Mouse (Mus musculus): ENCODE measurements around the gene Arpc1a.

Gene Arpc1a

DNA sequence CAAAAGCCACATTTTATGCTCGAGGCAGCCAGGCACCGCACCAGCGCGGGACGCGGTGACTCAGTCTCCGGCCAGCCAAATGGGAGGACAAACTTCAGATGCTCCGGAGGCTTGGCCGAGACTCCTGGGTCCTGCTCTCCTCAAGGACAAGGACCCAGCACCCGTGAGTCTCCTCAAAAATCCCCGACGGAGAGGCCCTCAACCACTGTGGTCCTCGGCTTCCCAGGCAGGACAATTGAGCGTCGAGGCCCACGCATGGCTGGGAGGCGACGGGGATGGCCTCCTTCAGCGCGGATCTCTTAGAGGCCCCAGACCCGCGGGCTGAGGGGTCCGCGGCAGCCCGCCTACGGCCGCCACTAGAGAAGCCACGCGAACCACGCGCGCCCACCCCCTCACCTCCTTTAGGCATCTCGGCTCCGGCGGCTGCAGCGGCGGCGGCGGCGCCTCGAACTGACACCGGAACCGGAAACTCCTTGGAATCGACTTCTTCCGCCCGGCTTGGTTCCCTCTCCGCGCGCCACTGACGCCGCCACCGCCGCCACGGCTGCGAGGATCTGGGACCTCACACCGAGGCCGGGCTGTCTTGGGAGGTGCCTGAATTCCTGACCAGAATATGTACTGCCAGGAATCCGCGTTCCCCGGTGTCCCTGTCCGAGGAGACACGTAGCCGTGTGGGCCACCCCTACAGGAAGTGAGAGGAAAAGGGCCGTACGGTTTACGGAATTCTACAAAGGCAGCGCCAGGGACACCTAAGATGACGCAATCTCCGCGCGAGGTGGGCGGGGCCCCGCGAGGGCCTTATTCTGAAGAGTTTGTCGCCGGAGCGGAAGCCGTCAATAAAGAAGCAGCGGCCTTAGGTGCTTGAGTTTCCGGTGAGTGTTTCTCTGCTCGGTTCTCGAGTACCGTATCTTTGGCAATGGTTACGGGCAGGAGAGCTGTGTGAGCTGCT is 56.2 kb downstream of the Arpc1a start, which contains the start of the genes Pdap1 and Bud31:
Pdap1 (minus strand) TSS at position 668 of the 949 bp plus-strand sequence.
Bud31 (plus strand) TSS at position 792 of the 949 bp plus-strand sequence.
- WGBS: under 1% methylated on average over 84 of the region's 84 CpGs

- under 1% methylated on average over 18 of the region's 18 CpGs for WGBS
Observed at GRCm38 (mm10) chr5:145140611-145141010, 57.0 kb downstream of the Arpc1a start.

DNA sequence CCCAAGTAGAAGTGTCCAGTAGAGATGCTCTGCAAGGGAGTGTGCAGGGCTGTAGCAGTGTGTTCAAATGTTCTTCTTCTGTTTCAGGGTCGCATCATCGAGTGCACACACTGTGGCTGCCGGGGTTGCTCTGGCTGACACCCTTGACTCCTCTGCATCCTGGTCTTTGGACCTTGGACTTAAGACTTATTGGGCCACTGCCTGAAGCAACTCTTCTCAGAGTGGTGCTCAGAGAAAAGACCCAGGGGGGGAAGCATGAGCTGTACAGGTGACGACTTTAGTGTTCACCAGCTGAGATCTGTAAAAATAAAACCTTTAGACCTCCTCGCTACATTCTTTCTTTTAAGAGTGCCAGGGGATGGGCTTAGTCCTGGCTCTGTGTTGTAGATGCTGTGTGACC is 64.1 kb downstream of the Arpc1a start:
- WGBS: 89% methylated on average over 5 of the region's 5 CpGs

- 88% methylated on average over 6 of the region's 6 CpGs for WGBS
Observed at GRCm38 (mm10) chr5:145149294-145149693, 65.7 kb downstream of the Arpc1a start.

DNA sequence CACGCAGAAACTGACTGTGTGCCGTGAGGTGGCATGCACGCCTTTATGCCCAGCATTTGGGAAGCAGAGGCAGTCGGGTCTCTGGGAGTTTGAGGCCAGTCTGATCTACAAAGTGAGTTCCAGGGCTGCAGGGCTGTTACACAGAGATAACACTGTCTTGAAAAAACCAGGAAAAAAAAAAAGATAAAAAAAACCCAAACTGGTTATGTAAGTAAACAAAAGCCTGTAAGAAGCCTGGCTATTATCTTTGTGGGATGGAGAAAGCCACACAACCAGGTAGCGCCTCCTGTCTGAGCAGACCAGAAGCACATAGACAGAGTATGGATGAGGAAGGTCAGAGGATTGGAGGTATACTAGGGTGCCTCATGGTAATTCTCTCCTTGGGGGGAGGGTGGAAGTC is 69.1 kb downstream of the Arpc1a start:
- WGBS: 89% methylated on average over 5 of the region's 5 CpGs

All from cerebral cortex, adult 2 months (tissue).